Mouse (Mus musculus) liver, adult 2 months (tissue): ENCODE data around the gene Epgn.

Source experiments
- CTCF ChIP-seq: fragments of 200-500 bp; IDR thresholded peaks from 2 replicates; pipeline ENCODE4 v1.5.1; 2011; ENCODE audit warnings: low read depth, low read length, control low read depth
- POLR2A ChIP-seq: fragments of 200-500 bp; IDR thresholded peaks from 2 replicates; pipeline ENCODE4 v1.6.1; 2011; ENCODE audit warnings: low read length, control low read depth; ENCODE audit not compliant: insufficient read depth; ENCODE audit errors: extremely low read depth

- no peak for TF ChIP-seq CTCF
- no peak for TF ChIP-seq POLR2A
These were observed 576 bp downstream of the Epgn start for GRCm38 (mm10) chr5:91027840-91028239.
